Mouse (Mus musculus): ENCODE data around the gene Gm2a. TPM values are rescaled to one million over a fixed set of nuclear protein-coding genes. Genes with fewer than 3 reads are reported as not detected.

The Gm2a gene
- polyA plus RNA-seq, 1 experiment from 2014 or later: 33.6 TPM

GRCm38 (mm10) chr11:55096731-55097462 is 1.0 kb upstream of the Gm2a start:
- Histone ChIP-seq H3K9ac (peak overlapping the region; percentile 46; the same call in 1 of the 2 replicates), H3K36me3 (no peaks in the 10 kb centered on the region), H3K4me2 (peak overlapping the region; percentile 92), H3K4me3 (peak overlapping the region; percentile 65), H3K27me3 (no peaks in the 10 kb centered on the region), H3K27ac (peak overlapping the region; percentile 87), H3K4me1 (replicated peaks) (peaks cover 18% of the 10 kb centered on the region), H3K9me3 (replicated peaks) (no peaks in the 10 kb centered on the region)
- no peak for ATAC-seq (replicated peaks; ENCODE audit: insufficient number of reproducible peaks, insufficient read depth, low FRiP score, low read depth)
- WGBS: 27% methylated on average over 11 of the region's 11 CpGs

- ATAC-seq (replicated peaks; ENCODE audit: insufficient number of reproducible peaks, insufficient read depth, low FRiP score, low read depth): no peak
- peak overlapping the region; percentile 72 for H3K9ac ChIP-seq
- peaks cover 18% of the 10 kb centered on the region for H3K4me1 ChIP-seq (replicated peaks)
- 14% methylated on average over 24 of the region's 24 CpGs for WGBS
- H3K36me3 ChIP-seq: no peaks in the 10 kb centered on the region
- H3K9me3 ChIP-seq (replicated peaks): no peaks in the 10 kb centered on the region
- H3K27me3 ChIP-seq: no peaks in the 10 kb centered on the region
- H3K27ac ChIP-seq: peak overlapping the region; percentile 83
- peak overlapping the region; percentile 92 for H3K4me2 ChIP-seq
- H3K4me3 ChIP-seq: peak overlapping the region; percentile 65
Observed at GRCm38 (mm10) chr11:55098189-55098915, 437 bp downstream of the Gm2a start.

- Histone ChIP-seq H3K4me1 (replicated peaks) (peaks cover 18% of the 10 kb centered on the region), H3K27ac (no peak overlapping the region), H3K4me2 (peak overlapping the region; percentile 92), H3K9ac (no peak overlapping the region), H3K36me3 (no peaks in the 10 kb centered on the region), H3K9me3 (replicated peaks) (no peaks in the 10 kb centered on the region), H3K27me3 (no peaks in the 10 kb centered on the region), H3K4me3 (peak overlapping the region; percentile 65)
- no peak for ATAC-seq (replicated peaks; ENCODE audit: insufficient number of reproducible peaks, insufficient read depth, low FRiP score, low read depth)
- WGBS: 86% methylated on average over 8 of the region's 8 CpGs
Observed at GRCm38 (mm10) chr11:55099019-55099771, 1.3 kb downstream of the Gm2a start.

- 59% methylated on average over 4 of the region's 4 CpGs for WGBS
- Histone ChIP-seq H3K9me3 (replicated peaks) (no peaks in the 10 kb centered on the region), H3K36me3 (no peaks in the 10 kb centered on the region), H3K27ac (no peak overlapping the region), H3K4me1 (replicated peaks) (peaks cover 18% of the 10 kb centered on the region), H3K9ac (no peak overlapping the region), H3K27me3 (no peaks in the 10 kb centered on the region), H3K4me3 (no peak overlapping the region), H3K4me2 (no peak overlapping the region)
- ATAC-seq (replicated peaks; ENCODE audit: insufficient number of reproducible peaks, insufficient read depth, low FRiP score, low read depth): no peak
Observed at GRCm38 (mm10) chr11:55099868-55100267, 2.0 kb downstream of the Gm2a start.

- H3K27ac ChIP-seq: no peak overlapping the region
- peaks cover 13% of the 10 kb centered on the region for H3K4me1 ChIP-seq (replicated peaks)
- no peak overlapping the region for H3K4me3 ChIP-seq
- WGBS: 85% methylated on average over 3 of the region's 3 CpGs
- no peak overlapping the region for H3K4me2 ChIP-seq
- no peak overlapping the region for H3K9ac ChIP-seq
- no peaks in the 10 kb centered on the region for H3K36me3 ChIP-seq
- no peak for ATAC-seq (replicated peaks; ENCODE audit: insufficient number of reproducible peaks, insufficient read depth, low FRiP score, low read depth)
- no peaks in the 10 kb centered on the region for H3K27me3 ChIP-seq
- H3K9me3 ChIP-seq (replicated peaks): no peaks in the 10 kb centered on the region
Observed at GRCm38 (mm10) chr11:55102015-55102414, 4.1 kb downstream of the Gm2a start.

GRCm38 (mm10) chr11:55103229-55103628 is 5.3 kb downstream of the Gm2a start:
- H3K27me3 ChIP-seq: no peaks in the 10 kb centered on the region
- no peak overlapping the region for H3K27ac ChIP-seq
- no peaks in the 10 kb centered on the region for H3K9me3 ChIP-seq (replicated peaks)
- H3K4me3 ChIP-seq: no peak overlapping the region
- ATAC-seq (replicated peaks; ENCODE audit: insufficient number of reproducible peaks, insufficient read depth, low FRiP score, low read depth): no peak
- no peak overlapping the region for H3K4me2 ChIP-seq
- H3K4me1 ChIP-seq (replicated peaks): peaks cover 7% of the 10 kb centered on the region
- no peaks in the 10 kb centered on the region for H3K36me3 ChIP-seq
- 81% methylated on average over 3 of the region's 3 CpGs for WGBS
- H3K9ac ChIP-seq: no peak overlapping the region

GRCm38 (mm10) chr11:55105389-55105788 is 7.5 kb downstream of the Gm2a start:
- WGBS: 81% methylated on average over 4 of the region's 4 CpGs

GRCm38 (mm10) chr11:55106636-55107035 is 8.7 kb downstream of the Gm2a start:
- H3K4me3 ChIP-seq: no peak overlapping the region
- H3K4me2 ChIP-seq: no peak overlapping the region
- ATAC-seq (replicated peaks; ENCODE audit: insufficient number of reproducible peaks, insufficient read depth, low FRiP score, low read depth): no peak
- H3K9me3 ChIP-seq (replicated peaks): no peaks in the 10 kb centered on the region
- H3K4me1 ChIP-seq (replicated peaks): peaks cover 10% of the 10 kb centered on the region
- no peaks in the 10 kb centered on the region for H3K36me3 ChIP-seq
- no peak overlapping the region for H3K9ac ChIP-seq
- no peak overlapping the region for H3K27ac ChIP-seq
- H3K27me3 ChIP-seq: no peaks in the 10 kb centered on the region
- 96% methylated on average over 1 of the region's 1 CpGs for WGBS

More at GRCm38 (mm10) chr11:55105389-55105788, 7.5 kb downstream of the Gm2a start:
- H3K9me3 ChIP-seq (replicated peaks): no peaks in the 10 kb centered on the region
- H3K4me1 ChIP-seq (replicated peaks): peaks cover 6% of the 10 kb centered on the region
- no peaks in the 10 kb centered on the region for H3K27me3 ChIP-seq
- H3K4me3 ChIP-seq: no peak overlapping the region
- no peak overlapping the region for H3K9ac ChIP-seq
- H3K27ac ChIP-seq: no peak overlapping the region
- ATAC-seq (replicated peaks; ENCODE audit: insufficient number of reproducible peaks, insufficient read depth, low FRiP score, low read depth): no peak
- H3K4me2 ChIP-seq: no peak overlapping the region
- no peaks in the 10 kb centered on the region for H3K36me3 ChIP-seq

GRCm38 (mm10) chr11:55109521-55110300 is 11.8 kb downstream of the Gm2a start:
- no peak for ATAC-seq (replicated peaks; ENCODE audit: insufficient number of reproducible peaks, insufficient read depth, low FRiP score, low read depth)
- H3K9me3 ChIP-seq (replicated peaks): no peaks in the 10 kb centered on the region
- H3K27me3 ChIP-seq: no peaks in the 10 kb centered on the region
- H3K27ac ChIP-seq: no peak overlapping the region
- no peak overlapping the region for H3K4me3 ChIP-seq
- H3K36me3 ChIP-seq: no peaks in the 10 kb centered on the region
- peaks cover 16% of the 10 kb centered on the region for H3K4me1 ChIP-seq (replicated peaks)
- no peak overlapping the region for H3K9ac ChIP-seq
- H3K4me2 ChIP-seq: no peak overlapping the region
- 80% methylated on average over 7 of the region's 7 CpGs for WGBS

GRCm38 (mm10) chr11:55110566-55111169 is 12.8 kb downstream of the Gm2a start:
- Histone ChIP-seq H3K4me1 (replicated peaks) (peaks cover 16% of the 10 kb centered on the region), H3K4me2 (no peak overlapping the region), H3K27ac (no peak overlapping the region), H3K27me3 (no peaks in the 10 kb centered on the region), H3K9ac (no peak overlapping the region), H3K9me3 (replicated peaks) (no peaks in the 10 kb centered on the region), H3K36me3 (no peaks in the 10 kb centered on the region), H3K4me3 (no peak overlapping the region)
- WGBS: 62% methylated on average over 7 of the region's 7 CpGs
- no peak for ATAC-seq (replicated peaks; ENCODE audit: insufficient number of reproducible peaks, insufficient read depth, low FRiP score, low read depth)
